Mouse (Mus musculus) megakaryocyte, adult 5-6 weeks (primary cell): ENCODE data around the gene Lrrc23. TPM values are rescaled to one million over a fixed set of nuclear protein-coding genes. Genes with fewer than 3 reads are reported as not detected.
A peak's percentile ranks its signal among the peaks of the same experiment; 100 is the strongest.

Experiments
- ATAC-seq: 2 replicates; pipeline ENCODE4 v1.8.0; 2016; ENCODE audit warnings: mild to moderate bottlenecking, inconsistent platforms; ENCODE audit not compliant: poor library complexity, severe bottlenecking
- total RNA-seq, 2 experiments: library from RNA; stranded (forward) in 1 of 2; stranded (reverse) in 1 of 2; fragments of 153-499, 151-499 nt in 1 of 2; fragments of 221-1000, 200-1000 nt in 1 of 2; gene quantifications; 2 replicates each; pipeline versions ENCODE4 v1.2.3 to v1.2.4; 2015 to 2017

The Lrrc23 gene
- total RNA-seq, 2 experiments from 2014 or later, result 0.26 TPM; not detected in 1

GRCm38 (mm10) chr6:124744755-124745321, 34.7 kb downstream of the Lrrc23 start:
- ATAC-seq, result no peak

GRCm38 (mm10) chr6:124743647-124744046, 35.9 kb downstream of the Lrrc23 start:
- no peak for ATAC-seq

GRCm38 (mm10) chr6:124742839-124743514, 36.5 kb downstream of the Lrrc23 start:
- no peak for ATAC-seq

- ATAC-seq, result no peak
Measured at GRCm38 (mm10) chr6:124741842-124742241, 37.7 kb downstream of the Lrrc23 start.

GRCm38 (mm10) chr6:124740888-124741761, 38.4 kb downstream of the Lrrc23 start, which contains the start of gene Grcc10:
Grcc10 (minus strand) TSS chr6:124741374.
- ATAC-seq, result peak; percentile 58

- ATAC-seq, result peak; percentile 24
Measured at GRCm38 (mm10) chr6:124740211-124740887, 39.2 kb downstream of the Lrrc23 start.

- ATAC-seq, result no peak
Measured at GRCm38 (mm10) chr6:124739231-124739796, 40.2 kb downstream of the Lrrc23 start.

- peak; percentile 33 for ATAC-seq
Measured at GRCm38 (mm10) chr6:124738511-124739023, 41.0 kb downstream of the Lrrc23 start, which contains the start of gene Ptpn6. Ptpn6 (minus strand) TSS chr6:124738714.

- no peak for ATAC-seq
Measured at GRCm38 (mm10) chr6:124737040-124737439, 42.5 kb downstream of the Lrrc23 start.

- ATAC-seq, result no peak
Measured at GRCm38 (mm10) chr6:124734417-124734816, 45.1 kb downstream of the Lrrc23 start.

- ATAC-seq, result peak; percentile 84
Measured at GRCm38 (mm10) chr6:124732476-124733370, 46.8 kb downstream of the Lrrc23 start.

- ATAC-seq, result no peak
Measured at GRCm38 (mm10) chr6:124731038-124731437, 48.5 kb downstream of the Lrrc23 start.

- peak; percentile 64 for ATAC-seq
Measured at GRCm38 (mm10) chr6:124729850-124730705, 49.4 kb downstream of the Lrrc23 start.

GRCm38 (mm10) chr6:124728621-124729020, 50.9 kb downstream of the Lrrc23 start:
- no peak for ATAC-seq

- ATAC-seq, result no peak
Measured at GRCm38 (mm10) chr6:124724472-124724871, 55.1 kb downstream of the Lrrc23 start.

- ATAC-seq, result peak; percentile 80
Measured at GRCm38 (mm10) chr6:124723541-124723940, 56.0 kb downstream of the Lrrc23 start.

- ATAC-seq, result peak; percentile 1; the same call in 1 of the 2 replicates
Measured at GRCm38 (mm10) chr6:124722876-124723473, 56.6 kb downstream of the Lrrc23 start.

- peak; percentile 19; the same call in 1 of the 2 replicates for ATAC-seq
Measured at GRCm38 (mm10) chr6:124720904-124721303, 58.6 kb downstream of the Lrrc23 start.
